Mouse (Mus musculus) brain, embryonic 18.5 days (tissue): ENCODE results near the gene Hps6.

ENCODE experiments used
- DNase-seq: peaks from one replicate; pipeline ENCODE4 v3.0.0-alpha.2; 2012; ENCODE audit warnings: low read depth, low spot score

Gene Hps6

DNA sequence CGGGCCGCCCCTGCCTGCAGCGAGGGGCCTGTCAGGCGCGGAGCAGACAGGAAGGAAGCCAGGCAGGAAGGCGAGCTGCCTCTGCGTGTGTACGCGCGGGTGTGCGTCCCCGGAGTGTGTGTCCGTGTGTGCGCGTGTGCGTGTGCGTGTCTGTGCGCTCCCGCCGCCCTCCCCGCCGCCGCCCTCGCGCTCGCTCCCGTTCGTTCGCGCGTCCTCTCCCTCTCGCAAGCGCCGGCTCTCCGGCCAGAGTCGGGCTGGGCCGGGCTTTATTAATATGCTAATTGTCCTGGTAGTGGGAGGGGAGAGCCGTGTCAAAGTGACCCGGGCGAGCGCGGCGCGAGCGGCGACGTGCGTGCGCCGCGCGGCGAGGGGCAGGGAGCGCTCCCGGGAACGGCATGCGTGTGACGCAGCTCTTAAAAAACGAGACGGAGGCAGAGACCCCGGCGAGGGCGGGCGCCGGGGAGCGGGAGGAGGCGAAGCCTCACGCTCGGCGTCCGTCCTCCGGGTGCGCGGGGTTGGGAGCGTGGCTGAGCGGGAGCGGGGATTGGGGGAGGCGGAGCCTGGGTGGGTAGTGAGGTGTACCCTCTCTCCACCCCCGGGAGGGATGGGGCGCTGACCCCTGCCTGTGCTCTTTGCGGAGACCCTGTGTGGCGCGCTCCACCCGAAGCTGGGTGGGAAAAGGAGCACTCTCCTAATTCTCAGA, 41.8 kb downstream of the Hps6 start, which contains the start of gene Ldb1:
Gene Ldb1 (minus strand): TSS at position 222 of the 703 bp plus-strand sequence.
- no peak for DNase-seq

DNA sequence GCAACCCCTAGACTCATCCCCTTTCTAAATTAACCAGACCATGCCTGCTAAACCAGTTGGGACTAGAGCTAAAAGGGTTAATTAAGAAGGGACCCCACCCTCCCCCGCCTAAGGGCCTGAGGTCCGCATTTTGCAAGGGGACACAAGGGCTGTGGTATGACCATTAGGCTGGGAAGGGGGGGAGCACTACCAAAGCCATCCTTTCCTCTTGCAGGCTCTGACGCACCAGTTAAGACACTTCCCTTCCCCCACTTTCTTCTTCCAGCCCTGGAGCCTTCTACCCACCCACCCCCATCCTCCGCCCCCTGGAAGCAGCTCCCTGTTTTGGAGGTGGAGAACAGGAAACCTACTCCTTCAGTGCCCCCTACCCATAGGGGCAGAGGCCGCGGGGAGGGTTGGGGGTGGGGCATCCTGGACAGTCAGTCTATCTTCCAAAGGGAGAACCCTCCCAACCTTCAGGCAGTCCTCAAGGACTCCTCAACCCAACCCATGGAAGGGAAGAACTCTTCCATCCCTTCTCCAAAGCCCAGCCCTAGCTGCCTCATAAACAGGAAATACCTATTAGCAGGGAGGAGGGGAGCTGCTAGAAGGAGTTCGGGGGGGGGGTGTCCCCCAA, 42.5 kb downstream of the Hps6 start:
- no peak for DNase-seq

GRCm38 (mm10) chr19:46046621-46047025, 43.3 kb downstream of the Hps6 start:
- no peak for DNase-seq

- DNase-seq = no peak
Observed at GRCm38 (mm10) chr19:46047426-46047825, 44.1 kb downstream of the Hps6 start.

DNA sequence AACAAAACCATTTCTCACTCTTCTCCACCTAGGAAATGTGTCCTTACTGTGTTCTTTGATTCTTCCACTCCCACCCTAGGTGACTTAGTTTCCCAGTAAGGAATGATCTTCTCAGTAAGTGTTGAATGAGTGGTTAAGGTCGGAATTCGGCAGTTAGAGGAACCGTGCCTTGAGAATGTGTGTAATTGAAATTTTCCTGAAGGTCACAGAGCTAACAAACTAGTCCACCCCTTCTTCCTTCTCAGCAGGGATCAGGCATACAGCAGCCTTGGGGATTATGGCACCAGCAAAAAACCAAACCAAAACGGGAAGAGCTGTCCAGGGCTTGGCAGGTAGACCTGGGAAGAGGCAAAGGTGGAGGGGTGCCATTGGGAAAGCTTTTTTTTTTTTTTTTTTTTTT, 45.8 kb downstream of the Hps6 start:
- DNase-seq = no peak

GRCm38 (mm10) chr19:46050462-46050861, 47.2 kb downstream of the Hps6 start:
- DNase-seq = no peak
